Mouse (Mus musculus): ENCODE measurements around the gene Pnpla5. TPM values are rescaled to one million over a fixed set of nuclear protein-coding genes. Genes with fewer than 3 reads are reported as not detected.
"Not testable (repeated sequence)": the region's sequence is repeated elsewhere in the genome, so short reads cannot be mapped to it uniquely, and the experiment has no call there.

Gene Pnpla5
- not detected in 2 replicates for polyA plus RNA-seq (2015; fragmentation: Nextera tagmentation; extraction: Ambion mirVana)

GRCm38 (mm10) chr15:84123075-84123474, at the start of gene Pnpla5:
Gene Pnpla5, minus strand, starts transcription at chr15:84123175.
- ATAC-seq (ENCODE audit: extremely low read depth, insufficient number of reproducible peaks, low FRiP score, low TSS enrichment), result no peak
- Histone ChIP-seq H3K27ac (replicated peaks) (no peak within 1 kb of the TSS), H3K9me3 (no peaks in the 10 kb centered on the region), H3K4me3 (no peak within 1 kb of the TSS), H3K9ac (no peak within 1 kb of the TSS), H3K4me1 (no peaks in the 10 kb centered on the region), H3K36me3 (no peaks in the 10 kb centered on the region), H3K27me3 (replicated peaks) (peaks cover 23% of the 10 kb centered on the region; the same call in 1 of the 2 replicates), H3K4me2 (no peak within 1 kb of the TSS)
- WGBS, result 55% methylated on average over 8 of the region's 8 CpGs

GRCm38 (mm10) chr15:84171166-84171565, 48.2 kb upstream of the Pnpla5 start:
- H3K27ac ChIP-seq (replicated peaks), result no peak overlapping the region
- WGBS, result 75% methylated on average over 7 of the region's 7 CpGs
- no peak overlapping the region for H3K9ac ChIP-seq
- peaks cover 17% of the 10 kb centered on the region for H3K4me1 ChIP-seq
- no peaks in the 10 kb centered on the region for H3K36me3 ChIP-seq
- no peak overlapping the region for H3K4me3 ChIP-seq
- no peak overlapping the region for H3K4me2 ChIP-seq
- peaks cover 26% of the 10 kb centered on the region for H3K27me3 ChIP-seq (replicated peaks)
- no peaks in the 10 kb centered on the region for H3K9me3 ChIP-seq
- ATAC-seq (ENCODE audit: extremely low read depth, insufficient number of reproducible peaks, low FRiP score, low TSS enrichment), result no peak

DNA sequence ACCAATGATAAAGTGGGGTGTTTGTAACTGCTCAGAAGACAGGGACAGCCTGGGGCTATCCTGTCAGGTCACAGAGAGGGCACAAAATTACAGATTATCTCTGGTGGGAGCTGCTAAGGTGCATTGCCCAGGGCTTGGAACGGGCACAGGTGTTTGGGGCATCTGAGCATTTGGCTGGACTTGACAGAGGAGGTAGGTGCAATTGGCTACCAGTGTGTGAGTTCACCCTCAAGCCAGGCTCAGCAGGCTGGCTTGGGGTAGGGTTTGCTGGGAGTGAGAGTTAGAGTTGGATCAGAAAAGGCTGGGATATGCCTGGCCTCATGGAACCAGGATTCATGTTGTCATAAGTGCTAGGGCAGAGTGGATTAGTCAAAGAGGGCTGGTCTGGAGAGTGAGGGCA, 46.5 kb upstream of the Pnpla5 start:
- WGBS, result 59% methylated on average over 1 of the region's 1 CpGs
- Histone ChIP-seq H3K4me3 (no peak overlapping the region), H3K9ac (no peak overlapping the region), H3K36me3 (no peaks in the 10 kb centered on the region), H3K4me2 (0 out of 2 replicates have a peak overlapping the region, but pooled peaks have one; percentile 83), H3K4me1 (peaks cover 17% of the 10 kb centered on the region), H3K9me3 (no peaks in the 10 kb centered on the region), H3K27me3 (replicated peaks) (peaks cover 30% of the 10 kb centered on the region), H3K27ac (replicated peaks) (no peak overlapping the region)
- ATAC-seq (ENCODE audit: extremely low read depth, insufficient number of reproducible peaks, low FRiP score, low TSS enrichment), result no peak

- H3K36me3 ChIP-seq, result no peaks in the 10 kb centered on the region
- peak overlapping the region; percentile 33; the same call in 1 of the 2 replicates for H3K27ac ChIP-seq (replicated peaks)
- H3K4me2 ChIP-seq, result peak overlapping the region; percentile 83
- no peaks in the 10 kb centered on the region for H3K9me3 ChIP-seq
- WGBS, result 1% methylated on average over 28 of the region's 28 CpGs
- peak overlapping the region; percentile 76 for H3K9ac ChIP-seq
- H3K4me1 ChIP-seq, result peaks cover 17% of the 10 kb centered on the region
- peaks cover 30% of the 10 kb centered on the region for H3K27me3 ChIP-seq (replicated peaks)
- peak; percentile 11; the same call in 1 of the 2 replicates for ATAC-seq (ENCODE audit: extremely low read depth, insufficient number of reproducible peaks, low FRiP score, low TSS enrichment)
- peak overlapping the region; percentile 57 for H3K4me3 ChIP-seq
Observed at GRCm38 (mm10) chr15:84168170-84169161, 45.5 kb upstream of the Pnpla5 start.

DNA sequence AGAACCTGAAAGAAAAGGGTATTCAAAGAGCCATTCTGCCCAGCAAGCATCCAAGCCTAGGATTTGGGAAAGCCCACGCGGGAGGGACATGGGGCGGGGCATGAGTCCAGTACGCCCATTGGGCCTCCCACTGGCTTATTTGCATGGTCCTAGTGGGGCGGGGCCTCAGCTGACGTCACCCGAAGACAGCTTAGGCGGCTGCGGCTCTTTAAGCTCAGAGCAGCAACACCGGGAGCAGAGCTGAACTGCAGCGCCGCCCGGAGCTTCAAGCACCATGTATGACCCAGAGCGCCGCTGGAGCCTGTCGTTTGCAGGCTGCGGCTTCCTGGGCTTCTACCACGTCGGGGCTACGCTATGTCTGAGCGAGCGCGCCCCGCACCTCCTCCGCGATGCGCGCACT, 44.6 kb upstream of the Pnpla5 start, which contains the start of gene Pnpla3:
Pnpla3 (plus strand) TSS at position 238 of the 400 bp plus-strand sequence.
- H3K27ac ChIP-seq (replicated peaks), result peak within 1 kb of the TSS; percentile 33

DNA sequence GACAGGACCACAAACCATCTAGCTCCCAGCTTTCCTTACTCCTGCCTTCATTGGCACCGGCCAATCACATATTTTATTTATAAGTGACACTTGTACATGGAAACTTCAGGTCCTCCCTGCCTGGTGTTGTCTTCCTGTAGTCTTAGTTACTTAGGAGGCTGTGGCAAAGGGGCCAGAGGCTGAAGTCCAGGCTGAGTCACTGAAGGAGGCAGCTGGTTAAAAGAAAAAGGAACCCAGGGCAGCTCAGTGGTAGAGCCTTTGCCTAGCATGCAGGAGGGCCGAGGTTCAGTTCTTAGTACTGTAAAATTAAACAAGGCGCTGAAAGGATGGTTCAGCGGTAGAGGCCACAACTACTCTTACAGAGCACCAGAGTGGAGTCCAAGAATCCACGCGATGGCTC, 43.8 kb upstream of the Pnpla5 start:
- Histone ChIP-seq H3K36me3 (no peaks in the 10 kb centered on the region), H3K27me3 (replicated peaks) (peaks cover 30% of the 10 kb centered on the region), H3K4me1 (peaks cover 17% of the 10 kb centered on the region), H3K4me3 (no peak overlapping the region), H3K4me2 (no peak overlapping the region; the same call in 1 of the 2 replicates), H3K9ac (no peak overlapping the region), H3K27ac (replicated peaks) (no peak overlapping the region), H3K9me3 (no peaks in the 10 kb centered on the region)
- no peak for ATAC-seq (ENCODE audit: extremely low read depth, insufficient number of reproducible peaks, low FRiP score, low TSS enrichment)
- WGBS, result 62% methylated on average over 6 of the region's 6 CpGs

More for the DNA sequence above, 44.6 kb upstream of the Pnpla5 start, which contains the start of gene Pnpla3:
- H3K9me3 ChIP-seq, result no peaks in the 10 kb centered on the region
- peak within 1 kb of the TSS; percentile 76 for H3K9ac ChIP-seq
- no peaks in the 10 kb centered on the region for H3K36me3 ChIP-seq
- H3K4me2 ChIP-seq, result peak within 1 kb of the TSS; percentile 83
- H3K4me1 ChIP-seq, result peaks cover 17% of the 10 kb centered on the region
- H3K27me3 ChIP-seq (replicated peaks), result peaks cover 30% of the 10 kb centered on the region
- ATAC-seq (ENCODE audit: extremely low read depth, insufficient number of reproducible peaks, low FRiP score, low TSS enrichment), result peak; percentile 87
- under 1% methylated on average over 28 of the region's 28 CpGs for WGBS
- H3K4me3 ChIP-seq, result peak within 1 kb of the TSS; percentile 57

- no peaks in the 10 kb centered on the region for H3K4me1 ChIP-seq
- no peak overlapping the region for H3K9ac ChIP-seq
- no peak overlapping the region for H3K27ac ChIP-seq (replicated peaks)
- ATAC-seq (ENCODE audit: extremely low read depth, insufficient number of reproducible peaks, low FRiP score, low TSS enrichment), result no peak
- no peaks in the 10 kb centered on the region for H3K9me3 ChIP-seq
- WGBS, result 76% methylated on average over 6 of the region's 6 CpGs
- H3K36me3 ChIP-seq, result no peaks in the 10 kb centered on the region
- H3K4me2 ChIP-seq, result no peak overlapping the region
- no peak overlapping the region for H3K4me3 ChIP-seq
- H3K27me3 ChIP-seq (replicated peaks), result peaks cover 4% of the 10 kb centered on the region; the same call in 1 of the 2 replicates
Observed at GRCm38 (mm10) chr15:84161871-84162270, 38.9 kb upstream of the Pnpla5 start.

DNA sequence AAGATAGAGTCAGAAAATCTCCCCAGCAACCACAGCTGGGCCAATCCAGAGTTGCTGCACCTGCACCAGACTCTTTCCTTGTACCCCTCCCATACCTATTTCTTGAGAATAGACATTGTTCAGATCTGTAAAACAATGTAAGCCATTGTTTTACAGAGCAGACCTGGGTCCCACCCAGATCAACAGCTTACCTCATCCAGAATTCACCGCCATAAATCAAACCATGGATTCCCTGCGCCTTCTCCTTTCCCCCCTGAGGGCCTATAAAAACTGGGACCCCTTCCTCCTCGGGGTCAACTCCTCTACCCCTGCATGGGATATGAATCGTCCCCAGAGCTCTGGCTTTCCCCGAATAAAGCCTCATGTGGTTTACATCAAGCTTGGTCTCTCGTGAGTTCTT, 34.6 kb upstream of the Pnpla5 start:
- ATAC-seq (ENCODE audit: extremely low read depth, insufficient number of reproducible peaks, low FRiP score, low TSS enrichment); H3K36me3 ChIP-seq; H3K27me3 ChIP-seq (replicated peaks); H3K9me3 ChIP-seq; H3K9ac ChIP-seq; H3K4me1 ChIP-seq; H3K4me3 ChIP-seq; H3K4me2 ChIP-seq; H3K27ac ChIP-seq (replicated peaks): not testable (repeated sequence)
- 79% methylated on average over 6 of the region's 6 CpGs for WGBS

DNA sequence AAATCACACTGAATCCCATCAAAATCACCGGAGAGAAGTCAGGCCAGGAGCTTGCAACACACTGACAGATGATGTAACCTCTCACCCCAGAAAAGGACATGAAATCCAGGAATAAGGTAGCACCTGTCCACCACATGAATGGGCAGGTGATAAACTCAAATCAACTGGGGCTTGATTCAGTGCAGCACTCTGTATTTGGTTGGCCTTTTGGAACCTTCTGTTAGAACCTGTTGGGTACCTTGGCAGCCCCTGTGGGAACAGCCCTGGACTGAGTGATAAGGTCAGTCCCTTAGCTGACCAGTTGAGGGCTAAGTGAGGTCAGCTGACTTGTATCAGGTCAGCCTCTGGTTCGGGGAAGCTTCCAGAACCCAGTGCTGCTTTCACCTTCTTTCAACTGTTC, 33.2 kb upstream of the Pnpla5 start:
- no peak overlapping the region for H3K9ac ChIP-seq
- WGBS, result 81% methylated on average over 2 of the region's 2 CpGs
- no peak overlapping the region for H3K27ac ChIP-seq (replicated peaks)
- H3K4me3 ChIP-seq, result no peak overlapping the region
- no peak for ATAC-seq (ENCODE audit: extremely low read depth, insufficient number of reproducible peaks, low FRiP score, low TSS enrichment)
- H3K36me3 ChIP-seq, result no peaks in the 10 kb centered on the region
- H3K4me1 ChIP-seq, result no peaks in the 10 kb centered on the region
- H3K27me3 ChIP-seq (replicated peaks), result no peaks in the 10 kb centered on the region
- H3K9me3 ChIP-seq, result no peaks in the 10 kb centered on the region
- H3K4me2 ChIP-seq, result no peak overlapping the region

- no peak for ATAC-seq (ENCODE audit: extremely low read depth, insufficient number of reproducible peaks, low FRiP score, low TSS enrichment)
- 62% methylated on average over 5 of the region's 5 CpGs for WGBS
- Histone ChIP-seq H3K27ac (replicated peaks) (no peak overlapping the region), H3K4me1 (peaks cover 6% of the 10 kb centered on the region), H3K9ac (no peak overlapping the region), H3K36me3 (no peaks in the 10 kb centered on the region), H3K4me2 (no peak overlapping the region), H3K4me3 (no peak overlapping the region), H3K27me3 (replicated peaks) (no peaks in the 10 kb centered on the region), H3K9me3 (no peaks in the 10 kb centered on the region)
Observed at GRCm38 (mm10) chr15:84140929-84141328, 18.0 kb upstream of the Pnpla5 start.

- no peak overlapping the region for H3K9ac ChIP-seq
- no peak overlapping the region for H3K4me3 ChIP-seq
- ATAC-seq (ENCODE audit: extremely low read depth, insufficient number of reproducible peaks, low FRiP score, low TSS enrichment), result no peak
- H3K9me3 ChIP-seq, result no peaks in the 10 kb centered on the region
- no peak overlapping the region for H3K4me2 ChIP-seq
- peaks cover 6% of the 10 kb centered on the region for H3K4me1 ChIP-seq
- H3K27ac ChIP-seq (replicated peaks), result no peak overlapping the region
- no peaks in the 10 kb centered on the region for H3K36me3 ChIP-seq
- 47% methylated on average over 3 of the region's 3 CpGs for WGBS
- H3K27me3 ChIP-seq (replicated peaks), result no peaks in the 10 kb centered on the region
Observed at GRCm38 (mm10) chr15:84140109-84140508, 17.1 kb upstream of the Pnpla5 start.

All from heart, embryonic 13.5 days (tissue).